Mouse (Mus musculus) cerebellum, adult 18-20 months (tissue): Measurements from ENCODE around the gene Gale.
A peak's percentile ranks its signal among the peaks of the same experiment; 100 is the strongest.

Experiments
- DNase-seq, 2 experiments: peaks; one replicate each; pipeline ENCODE4 v3.0.0; 2021

The Gale gene

DNA sequence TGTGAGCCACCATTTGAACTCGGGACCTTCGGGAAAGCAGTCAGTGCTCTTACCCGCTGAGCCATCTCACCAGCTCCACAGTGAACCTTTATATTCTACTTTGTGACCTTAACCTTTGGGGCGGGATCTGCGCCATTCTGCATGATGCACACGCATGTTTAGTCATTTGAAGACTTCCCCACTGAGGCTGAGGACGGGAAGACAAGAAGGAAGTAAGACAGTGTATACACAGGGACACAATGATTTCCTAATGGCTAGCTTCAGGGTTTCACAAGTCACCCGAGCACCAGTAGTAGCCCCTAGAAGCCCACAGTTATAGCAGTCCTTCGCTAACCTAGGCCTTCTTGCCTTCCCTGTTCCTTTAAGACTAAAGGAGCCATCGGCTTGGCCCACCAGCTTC lies 17.8 kb upstream of the Gale start:
- DNase-seq: no peak

DNA sequence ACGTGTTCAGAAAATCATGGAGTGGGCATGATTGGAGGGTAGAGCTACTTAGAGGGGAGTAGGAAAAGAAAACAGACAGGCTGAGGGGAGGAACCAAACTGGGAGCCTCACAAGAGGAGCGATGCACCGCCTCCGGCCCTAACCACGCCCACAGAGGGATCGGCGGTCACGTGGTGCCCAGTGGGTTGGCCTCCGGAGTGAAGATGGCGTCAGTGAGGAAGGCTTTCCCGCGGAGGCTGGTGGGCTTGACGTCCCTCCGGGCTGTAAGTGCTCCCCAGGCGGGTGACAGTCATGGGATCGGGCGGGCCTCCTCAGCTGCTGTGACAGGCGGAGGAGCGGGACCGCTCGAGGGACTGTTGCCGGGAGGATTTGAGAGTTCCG lies 17.3 kb upstream of the Gale start, which contains the start of gene Hmgcl:
Gene Hmgcl, plus strand, starts transcription at position 171 of the 381 bp plus-strand sequence.
- peak; percentile 93 to 97 for DNase-seq

DNA sequence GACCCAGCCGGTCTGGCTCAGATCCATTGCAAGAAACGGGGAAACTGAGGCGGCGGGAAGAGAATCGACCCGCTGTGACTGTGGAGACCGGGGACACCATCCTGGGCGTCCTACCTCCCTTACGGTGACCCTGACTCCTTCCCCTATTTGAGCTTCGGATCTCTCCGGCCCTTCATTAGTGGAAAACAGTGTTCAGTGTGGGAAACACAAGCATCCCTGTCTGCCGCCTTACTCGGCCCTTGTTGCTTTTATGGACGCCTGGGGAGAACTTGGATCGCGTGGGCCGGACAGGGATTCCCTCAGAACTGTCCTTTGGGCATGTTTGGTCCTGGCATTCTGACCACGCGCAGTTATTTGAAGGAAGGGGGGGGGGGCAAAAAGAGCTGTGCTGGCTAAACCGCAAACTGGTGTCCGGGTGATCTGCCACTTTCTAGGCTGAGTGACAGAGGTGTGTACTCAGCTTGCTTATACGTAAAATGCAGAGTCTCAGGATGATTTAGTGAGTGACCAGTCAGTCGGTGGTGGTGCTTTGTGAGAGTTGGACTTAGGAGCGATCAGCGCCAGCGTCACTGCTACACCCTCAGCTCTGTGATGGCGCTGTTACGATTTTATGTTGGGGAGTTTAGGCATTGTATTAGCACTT lies 16.7 kb upstream of the Gale start:
- DNase-seq: peak; percentile 45 to 56

DNA sequence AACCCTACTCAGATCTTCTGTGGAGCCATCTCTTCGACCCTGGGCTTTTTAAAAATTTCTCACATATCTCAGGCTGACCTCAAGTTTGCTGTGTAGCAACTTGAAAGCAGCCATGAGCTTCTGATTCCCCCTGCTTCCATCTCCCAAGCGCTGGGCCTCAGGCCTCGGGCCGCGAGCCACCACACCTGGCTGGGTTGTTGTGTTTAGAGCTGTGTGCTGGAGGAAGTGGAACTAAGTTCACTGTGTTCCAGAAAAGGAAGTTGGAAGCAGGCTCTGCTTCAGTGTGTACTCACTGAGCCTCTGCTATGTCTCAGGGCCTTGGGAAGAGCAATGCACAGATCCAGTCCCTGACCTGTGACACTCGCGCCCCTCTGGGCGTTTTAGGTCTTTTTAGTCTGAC lies 15.4 kb upstream of the Gale start:
- DNase-seq: no peak

DNA sequence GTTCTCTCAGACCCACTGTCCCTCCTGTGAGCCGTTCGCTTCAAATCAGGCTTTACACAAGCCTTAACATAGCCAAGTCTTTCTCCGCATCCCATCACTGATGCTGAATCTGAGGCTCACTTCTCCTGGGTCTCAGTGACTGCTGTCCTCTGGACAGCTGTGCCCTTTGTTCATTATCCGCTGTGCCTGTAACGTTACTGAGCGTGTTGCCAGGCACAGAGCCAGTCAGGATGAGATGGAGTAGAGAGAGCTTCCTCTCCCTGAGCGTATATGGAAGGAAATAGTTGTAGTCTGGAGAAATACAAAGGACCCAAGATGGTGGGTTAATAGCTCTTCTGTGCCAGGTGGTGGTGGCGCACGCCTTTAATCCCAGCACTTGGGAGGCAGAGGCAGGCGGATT lies 14.1 kb upstream of the Gale start:
- no peak for DNase-seq

DNA sequence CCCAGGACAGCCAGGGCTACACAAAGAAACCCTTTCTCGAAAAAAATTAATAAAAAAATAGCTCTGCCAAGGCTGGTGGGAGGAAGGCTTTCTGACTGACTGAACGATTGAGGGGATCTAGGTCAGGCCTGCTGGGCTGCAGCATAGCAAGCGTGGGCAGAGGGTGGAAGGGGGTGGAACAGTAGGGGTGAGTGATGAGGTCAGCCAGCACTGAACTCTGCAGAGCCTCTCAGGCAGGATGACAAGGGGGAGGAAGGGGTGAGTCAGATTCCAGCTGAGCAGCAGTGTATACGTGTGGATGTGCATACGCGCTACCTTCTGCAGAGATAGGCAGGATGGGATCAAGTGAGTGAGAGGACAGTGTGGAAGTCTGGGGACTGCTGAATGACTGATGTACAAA lies 13.6 kb upstream of the Gale start:
- peak; percentile 68 to 84 for DNase-seq

DNA sequence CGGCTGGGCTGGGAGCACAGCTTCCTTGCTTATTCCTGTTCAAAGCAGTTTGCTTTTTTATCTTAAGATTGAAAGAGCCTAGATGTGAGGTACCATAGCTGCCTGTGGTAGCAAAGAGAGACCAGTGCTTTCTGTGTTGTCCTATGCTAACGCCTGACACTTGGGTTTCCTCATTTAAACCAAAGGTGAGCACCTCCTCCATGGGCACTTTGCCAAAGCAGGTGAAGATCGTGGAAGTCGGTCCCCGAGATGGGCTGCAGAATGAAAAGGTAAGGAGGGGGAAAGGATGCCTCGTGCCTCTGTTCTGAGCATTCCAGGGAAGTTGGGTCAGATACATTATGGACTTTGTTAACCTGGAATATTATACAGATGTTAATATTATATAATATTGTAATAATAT lies 13.2 kb upstream of the Gale start:
- peak in 1 of 2 experiments; percentile 47 for DNase-seq

DNA sequence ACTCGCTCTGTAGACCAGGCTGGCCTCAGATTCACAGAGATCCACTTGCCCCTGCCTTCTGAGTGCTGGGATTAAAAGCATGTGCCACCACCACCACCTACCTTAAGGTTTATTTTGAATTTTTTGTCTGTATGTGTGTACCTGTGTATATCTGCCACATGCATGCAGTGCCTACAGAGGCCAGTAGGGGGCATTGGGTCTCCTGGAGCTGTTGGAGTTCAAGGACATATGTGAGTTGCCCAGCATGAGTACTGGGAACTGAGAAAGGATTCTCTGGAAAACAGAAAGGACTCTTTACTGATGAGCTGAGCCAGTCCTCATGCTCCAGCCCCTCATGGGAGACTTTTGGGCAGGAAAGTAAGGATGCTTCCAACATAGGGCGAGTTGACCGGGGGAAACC lies 12.0 kb upstream of the Gale start:
- DNase-seq: no peak

DNA sequence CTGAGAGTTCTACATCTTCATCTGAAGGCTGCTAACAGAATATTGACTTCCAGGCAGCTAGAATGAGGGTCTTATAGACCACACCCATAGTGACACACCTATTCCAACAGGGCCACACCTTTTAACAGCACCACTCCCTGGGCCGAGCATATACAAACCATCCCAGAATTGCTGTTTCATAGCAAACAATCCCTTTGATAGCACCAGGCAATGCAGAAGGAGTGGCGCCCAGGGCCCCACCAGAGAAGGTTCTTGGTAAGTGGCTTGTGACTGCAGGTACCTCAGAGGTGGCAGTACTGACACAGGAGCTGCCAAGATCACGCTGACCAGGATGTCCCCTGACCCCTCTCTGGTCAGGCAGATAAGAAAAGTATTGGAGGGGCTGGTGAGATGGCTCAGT lies 10.3 kb upstream of the Gale start:
- DNase-seq: no peak

DNA sequence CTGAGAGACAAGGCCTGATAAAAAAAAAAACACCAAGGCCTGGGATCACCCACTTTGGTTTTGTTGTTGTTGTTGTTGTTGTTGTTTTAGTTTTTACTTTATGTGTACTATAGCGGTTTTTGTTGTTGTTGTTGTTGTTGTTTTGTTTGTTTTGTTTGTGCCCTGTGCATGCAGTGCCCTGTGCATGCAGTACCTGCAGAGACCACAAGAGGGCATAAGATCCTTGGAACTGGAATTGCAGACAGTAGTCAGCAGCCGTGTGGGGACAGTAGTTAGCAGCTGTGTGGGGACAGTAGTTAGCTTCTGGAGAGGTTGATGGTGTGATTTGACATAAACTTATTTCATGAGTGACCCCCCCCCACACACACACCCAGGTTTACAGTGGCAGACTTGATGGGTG lies 9.3 kb upstream of the Gale start:
- DNase-seq: peak; percentile 79 to 85

DNA sequence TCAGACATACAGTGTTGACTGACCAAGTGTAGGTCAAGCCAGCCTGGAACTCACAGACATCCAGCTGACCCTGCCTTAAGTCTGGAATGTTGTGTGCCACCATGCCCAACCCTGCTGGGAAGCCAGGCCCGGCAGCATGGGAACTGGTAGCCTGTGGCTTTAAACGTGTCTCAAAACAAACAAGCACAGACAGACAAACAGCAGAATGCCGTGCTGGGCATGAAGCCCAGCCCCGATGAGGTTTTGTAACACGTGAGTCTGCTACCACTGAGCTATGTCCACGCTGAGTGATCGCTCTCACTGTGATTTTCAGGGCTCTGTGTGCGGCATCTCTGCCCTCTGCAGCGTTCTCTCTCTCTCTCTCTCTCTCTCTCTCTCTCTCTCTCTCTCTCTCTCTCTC lies 7.6 kb upstream of the Gale start:
- DNase-seq: no peak

DNA sequence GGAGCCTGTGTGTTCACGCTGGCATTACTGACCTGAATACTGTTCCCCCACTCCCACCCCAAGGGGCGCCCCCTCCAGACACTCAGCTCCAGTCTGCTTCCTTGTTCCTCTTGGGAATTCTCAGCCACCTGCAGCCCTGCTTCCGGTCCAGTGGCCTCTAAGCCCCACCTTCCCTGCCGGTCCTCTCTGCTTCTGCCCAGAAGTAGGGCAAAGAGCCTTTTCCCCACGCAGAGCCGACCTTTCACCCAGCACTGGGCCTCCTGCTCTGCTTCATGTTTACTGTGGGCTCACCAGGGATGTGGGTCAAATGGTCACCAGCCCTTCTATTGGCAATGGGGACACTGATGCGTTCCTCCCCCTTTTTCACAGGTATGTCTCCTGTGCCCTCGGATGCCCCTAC lies 5.2 kb upstream of the Gale start:
- DNase-seq: peak in 1 of 2 experiments; percentile 10

DNA sequence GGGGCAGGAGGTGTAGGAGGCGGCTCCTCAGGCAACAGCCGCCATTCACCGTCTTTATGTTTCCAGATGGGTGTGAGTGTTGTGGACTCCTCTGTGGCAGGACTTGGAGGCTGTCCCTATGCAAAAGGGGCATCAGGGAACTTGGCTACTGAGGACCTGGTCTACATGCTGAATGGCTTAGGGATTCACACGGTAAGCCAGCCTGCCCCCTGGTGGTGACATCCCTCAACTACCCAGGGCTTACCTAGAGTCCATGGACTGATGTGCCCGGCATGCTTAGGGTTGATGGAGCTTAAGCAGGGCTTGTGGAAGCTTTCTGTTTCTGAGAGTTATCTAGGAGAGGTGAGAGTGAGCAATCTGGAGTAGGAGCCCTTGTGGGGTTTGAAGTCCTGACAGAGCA lies 2.8 kb upstream of the Gale start:
- peak; percentile 77 to 84 for DNase-seq

DNA sequence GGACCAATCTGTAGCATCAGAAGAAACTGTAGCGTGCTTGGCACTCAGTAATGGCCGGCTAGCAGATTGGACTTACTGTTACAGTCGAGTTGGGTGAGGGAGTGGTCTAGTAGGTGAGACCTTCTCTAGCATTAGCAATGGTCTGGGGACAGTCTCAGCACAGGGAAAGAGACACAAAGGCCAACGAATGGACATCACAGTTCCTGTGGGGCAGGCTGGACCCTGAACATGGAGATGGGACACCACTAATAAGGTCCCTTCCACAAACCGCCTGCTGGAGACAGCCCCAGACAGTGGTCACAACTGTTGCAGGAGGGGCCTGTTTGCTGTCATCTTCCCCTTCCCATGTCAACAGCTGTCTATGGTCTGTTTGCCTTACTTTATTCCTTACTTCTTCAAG lies 1.8 kb upstream of the Gale start:
- DNase-seq: no peak

DNA sequence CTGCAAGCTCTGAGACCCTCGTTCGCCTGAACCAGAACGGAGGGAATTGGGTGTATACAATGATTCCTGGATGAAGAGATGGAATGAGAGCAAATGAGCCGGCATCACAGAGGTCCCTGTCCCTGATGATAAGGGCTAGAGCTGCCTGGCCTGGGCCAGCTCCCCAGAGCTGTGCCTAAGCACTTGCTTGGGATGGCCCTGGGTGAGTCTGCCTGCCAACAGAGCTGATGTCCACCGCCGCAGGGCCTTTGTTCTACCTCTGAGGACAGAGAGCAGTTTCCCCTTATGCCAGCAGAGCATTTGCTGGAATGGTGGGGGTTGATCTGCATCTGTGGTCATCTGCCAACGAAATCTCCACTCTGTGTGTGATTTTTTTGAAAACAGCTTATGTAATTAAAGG lies 1.3 kb upstream of the Gale start:
- DNase-seq: no peak

DNA sequence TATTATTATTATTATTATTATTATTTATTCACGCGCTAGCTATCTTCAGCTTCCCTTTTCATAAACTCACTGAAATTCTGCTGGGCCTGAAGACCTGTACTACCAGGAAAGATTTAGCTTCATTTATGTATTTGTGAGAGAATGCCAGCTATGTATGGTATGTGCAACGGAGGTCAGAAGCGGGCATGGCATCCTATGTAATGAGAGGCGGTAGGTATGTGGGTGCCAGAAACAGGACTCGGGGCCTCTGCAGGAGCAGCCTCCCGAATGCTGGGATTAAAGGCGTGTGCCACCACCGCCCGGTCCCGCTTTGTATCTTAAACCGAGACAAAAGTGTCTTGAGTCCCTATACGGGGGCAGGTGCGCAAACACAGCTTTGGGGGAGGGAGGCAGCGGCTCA lies 581 bp upstream of the Gale start:
- no peak for DNase-seq

DNA sequence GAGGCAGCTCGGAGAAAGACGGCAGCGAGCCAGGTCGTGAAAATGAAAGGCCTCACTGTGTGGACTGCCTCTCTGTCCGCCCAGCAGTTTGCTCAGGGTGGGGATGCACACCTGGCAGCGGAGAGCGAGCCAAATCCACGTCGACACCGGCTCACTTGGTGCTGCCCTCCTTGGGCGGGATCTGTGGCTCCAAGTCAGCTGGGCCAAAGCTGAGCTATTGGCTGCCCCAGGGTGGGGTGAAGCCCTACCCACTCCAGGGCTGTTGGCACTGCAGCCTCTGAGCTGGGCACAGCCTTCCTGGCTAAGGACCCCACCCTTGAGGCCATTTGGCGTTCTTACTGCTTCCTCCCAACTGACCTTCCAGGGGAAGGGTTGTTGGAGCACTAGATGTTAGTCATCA lies 899 bp downstream of the Gale start:
- peak; percentile 57 to 60 for DNase-seq

DNA sequence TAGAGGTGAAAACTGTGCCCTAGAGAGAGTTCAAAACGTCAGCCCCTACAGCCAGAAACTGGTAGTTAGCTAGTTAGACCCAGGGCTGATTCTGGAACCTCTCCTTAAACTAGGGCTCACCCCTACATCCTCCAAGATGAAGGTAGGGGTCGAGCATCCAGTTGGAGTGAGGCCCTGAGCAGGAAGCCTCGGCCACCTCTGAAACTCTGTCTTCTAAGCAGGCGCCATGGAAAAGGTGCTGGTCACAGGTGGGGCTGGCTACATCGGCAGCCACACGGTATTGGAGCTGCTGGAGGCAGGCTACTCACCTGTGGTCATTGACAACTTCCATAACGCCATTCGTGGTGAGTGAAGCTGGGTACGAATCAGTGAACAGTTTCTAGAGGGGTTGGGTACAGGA lies 1.6 kb downstream of the Gale start:
- no peak for DNase-seq

DNA sequence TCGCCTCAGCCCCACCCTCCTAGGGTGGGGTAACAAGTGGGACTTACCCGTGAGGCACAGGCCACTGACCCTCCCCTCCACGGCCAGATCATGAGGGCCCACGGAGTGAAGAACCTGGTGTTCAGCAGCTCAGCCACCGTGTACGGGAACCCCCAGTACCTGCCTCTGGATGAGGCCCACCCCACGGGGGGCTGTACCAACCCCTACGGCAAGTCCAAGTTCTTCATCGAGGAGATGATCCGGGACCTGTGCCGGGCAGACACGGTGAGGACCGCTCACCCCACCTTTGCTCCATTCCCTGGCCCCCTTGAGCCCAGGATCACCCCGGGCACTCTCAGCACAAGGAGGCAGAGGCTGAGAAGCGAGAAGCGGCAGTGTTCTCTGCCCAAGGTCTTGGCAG lies 2.8 kb downstream of the Gale start:
- DNase-seq: no peak

DNA sequence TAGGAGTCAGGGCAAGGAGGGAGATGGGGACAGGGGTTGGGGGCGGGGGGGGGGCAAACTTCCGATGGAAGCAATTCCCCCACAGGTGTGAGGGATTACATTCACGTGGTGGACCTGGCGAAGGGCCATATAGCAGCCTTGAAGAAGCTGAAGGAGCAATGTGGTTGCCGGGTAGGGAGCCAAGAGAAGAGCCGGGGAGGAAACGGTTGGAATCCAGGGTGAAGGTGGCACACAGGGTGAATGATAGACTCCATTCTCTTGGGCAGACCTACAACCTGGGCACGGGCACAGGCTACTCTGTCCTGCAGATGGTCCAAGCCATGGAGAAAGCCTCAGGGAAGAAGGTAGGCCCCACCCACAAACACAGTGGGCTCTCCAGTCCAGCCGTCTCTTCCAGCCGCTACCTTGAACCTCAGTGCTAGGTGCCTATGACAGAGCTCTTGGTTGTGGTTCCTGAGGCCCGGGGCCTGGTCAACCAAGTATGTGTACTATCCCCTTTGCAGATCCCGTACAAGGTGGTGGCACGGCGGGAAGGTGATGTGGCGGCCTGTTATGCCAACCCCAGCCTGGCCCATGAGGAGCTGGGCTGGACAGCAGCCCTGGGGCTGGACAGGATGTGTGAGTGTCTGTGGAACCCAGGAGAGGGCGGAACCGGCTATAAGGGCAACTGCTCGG lies 3.7 kb downstream of the Gale start:
- no peak for DNase-seq

DNA sequence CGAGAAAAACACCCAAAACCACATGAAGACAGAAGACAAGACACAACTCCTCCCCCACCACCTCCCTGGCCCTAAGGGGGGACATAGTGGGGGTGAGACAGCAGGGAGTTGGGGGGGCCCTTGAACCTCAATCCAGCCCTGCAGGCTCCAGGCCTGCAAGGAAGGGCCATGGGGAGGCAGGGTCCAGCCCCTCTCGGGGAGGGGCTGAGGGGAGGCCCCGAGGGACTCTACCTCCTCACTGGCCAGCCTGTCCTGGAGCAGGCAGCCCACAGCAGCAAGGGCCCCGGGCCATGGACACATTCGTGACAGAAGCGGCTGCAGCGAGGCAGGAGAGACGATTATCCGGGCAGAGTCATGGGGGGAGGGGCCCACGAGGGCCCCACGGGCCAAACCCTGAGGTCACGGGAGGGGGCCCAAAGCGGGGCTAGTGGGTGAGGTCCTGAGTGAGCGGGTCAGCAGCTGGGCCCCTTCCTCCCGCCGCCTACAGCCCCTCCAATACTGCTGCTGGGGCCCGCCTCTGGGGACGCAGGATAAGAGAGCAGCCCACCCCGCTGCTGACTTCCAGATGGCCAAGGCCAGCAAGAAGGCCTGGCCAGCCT lies 4.8 kb downstream of the Gale start:
- DNase-seq: no peak

DNA sequence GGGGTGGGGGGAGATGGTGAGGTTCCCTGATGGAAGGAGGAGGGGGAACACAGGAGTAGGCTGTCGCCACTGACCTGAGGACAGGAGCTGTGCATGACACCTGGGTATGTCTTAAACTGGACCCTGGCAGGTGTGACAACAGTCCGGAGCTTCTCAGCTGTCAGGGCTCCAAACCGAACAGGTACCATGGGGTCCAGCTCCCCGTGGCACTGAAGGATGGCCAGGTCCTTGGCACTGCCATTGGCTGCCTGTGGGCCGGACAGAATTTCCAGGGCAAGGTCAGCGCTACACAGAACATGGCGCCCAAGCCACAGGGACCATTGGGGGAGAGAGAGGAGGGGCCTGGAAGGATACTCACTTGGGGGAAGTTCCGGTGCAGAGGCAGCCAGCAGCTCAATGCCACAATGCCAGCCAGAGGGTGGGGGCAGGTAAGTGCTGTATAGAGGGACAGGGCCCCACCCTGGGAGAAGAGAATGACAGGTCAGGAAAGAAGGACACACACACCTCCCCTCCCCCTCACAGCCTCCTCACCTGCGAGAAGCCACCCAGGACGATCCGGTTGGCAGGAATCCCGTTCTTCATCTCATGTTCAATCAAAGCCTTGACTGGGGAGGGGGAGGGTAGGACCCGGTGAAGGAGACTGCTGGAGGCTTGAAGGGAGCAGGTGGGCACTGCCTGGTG lies 5.7 kb downstream of the Gale start:
- no peak for DNase-seq

DNA sequence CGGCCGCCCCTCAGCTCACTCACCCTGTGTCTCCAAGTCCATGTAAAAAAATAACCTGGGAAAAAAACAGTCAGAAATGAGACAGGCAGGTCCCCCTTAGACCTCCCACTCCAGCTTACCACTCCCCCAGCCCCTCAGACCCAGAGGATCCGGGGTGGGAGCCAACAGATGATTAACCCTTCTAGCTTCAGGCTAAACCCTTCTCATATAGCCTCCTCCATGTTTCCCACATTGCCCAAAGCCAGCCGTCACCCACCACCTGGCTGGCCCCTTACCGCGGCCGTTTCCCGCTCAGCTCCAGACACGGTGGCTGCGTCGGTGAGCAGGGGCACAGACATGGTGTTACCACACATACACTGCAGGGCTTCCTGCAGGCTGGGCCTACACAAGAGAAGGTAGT lies 7.1 kb downstream of the Gale start:
- DNase-seq: no peak
